Mouse (Mus musculus): ENCODE data around the gene Bnip1.

Bnip1 gene

DNA sequence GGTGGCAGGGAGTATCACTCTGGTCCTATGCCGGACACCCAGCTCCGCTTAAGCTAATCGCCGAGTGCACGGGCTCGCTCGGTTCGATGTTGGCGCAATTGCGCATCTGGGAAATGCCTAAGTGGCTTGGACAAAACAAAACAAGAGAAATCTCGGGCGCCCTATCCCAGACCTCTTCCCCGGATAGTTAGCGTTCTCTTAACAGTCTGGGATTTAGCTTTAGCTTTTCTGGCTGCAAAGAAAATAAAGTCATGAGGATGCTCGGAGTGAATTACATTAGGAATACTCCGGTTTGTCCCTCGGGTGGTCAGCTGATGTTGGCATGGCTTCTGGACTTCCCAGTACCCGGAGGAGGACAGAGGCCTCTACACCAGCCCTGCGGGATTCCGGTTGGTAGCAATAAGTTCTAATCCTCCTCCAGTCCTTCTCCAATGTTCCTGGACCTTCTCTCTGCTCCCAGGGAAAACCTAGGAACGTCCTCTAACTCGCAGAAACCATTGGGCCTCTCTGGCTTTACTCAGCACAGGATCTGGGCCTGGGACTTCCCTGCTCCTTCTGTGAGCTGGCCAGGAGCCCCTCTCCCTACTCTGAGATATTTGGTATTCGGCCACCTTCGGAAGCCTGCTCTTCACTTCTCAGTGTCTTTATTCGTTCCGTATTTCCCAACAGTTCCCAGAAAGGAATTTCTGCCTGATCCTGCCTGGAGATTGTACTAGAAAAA, 59.0 kb downstream of the Bnip1 start:
- no peak for DNase-seq (ENCODE audit: low spot score in 2 of 2)

DNA sequence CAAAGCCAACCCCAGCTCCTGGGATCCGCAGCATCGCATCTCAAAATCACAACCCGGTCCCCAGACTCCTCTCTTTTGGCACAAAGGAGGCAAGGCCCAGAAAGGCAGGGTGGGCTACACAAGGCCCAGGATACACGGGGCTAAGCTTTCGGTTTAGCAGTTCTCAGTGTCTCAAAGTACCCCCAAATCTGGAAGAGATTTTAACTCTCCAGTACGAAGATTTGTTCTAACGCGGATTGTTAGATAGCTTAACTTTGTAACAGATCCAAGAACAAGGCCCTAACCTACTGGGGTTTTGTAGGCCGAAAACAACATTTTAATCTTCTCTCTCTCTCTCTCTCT, 59.5 kb downstream of the Bnip1 start:
- no peak for DNase-seq (ENCODE audit: low spot score in 2 of 2)

DNA sequence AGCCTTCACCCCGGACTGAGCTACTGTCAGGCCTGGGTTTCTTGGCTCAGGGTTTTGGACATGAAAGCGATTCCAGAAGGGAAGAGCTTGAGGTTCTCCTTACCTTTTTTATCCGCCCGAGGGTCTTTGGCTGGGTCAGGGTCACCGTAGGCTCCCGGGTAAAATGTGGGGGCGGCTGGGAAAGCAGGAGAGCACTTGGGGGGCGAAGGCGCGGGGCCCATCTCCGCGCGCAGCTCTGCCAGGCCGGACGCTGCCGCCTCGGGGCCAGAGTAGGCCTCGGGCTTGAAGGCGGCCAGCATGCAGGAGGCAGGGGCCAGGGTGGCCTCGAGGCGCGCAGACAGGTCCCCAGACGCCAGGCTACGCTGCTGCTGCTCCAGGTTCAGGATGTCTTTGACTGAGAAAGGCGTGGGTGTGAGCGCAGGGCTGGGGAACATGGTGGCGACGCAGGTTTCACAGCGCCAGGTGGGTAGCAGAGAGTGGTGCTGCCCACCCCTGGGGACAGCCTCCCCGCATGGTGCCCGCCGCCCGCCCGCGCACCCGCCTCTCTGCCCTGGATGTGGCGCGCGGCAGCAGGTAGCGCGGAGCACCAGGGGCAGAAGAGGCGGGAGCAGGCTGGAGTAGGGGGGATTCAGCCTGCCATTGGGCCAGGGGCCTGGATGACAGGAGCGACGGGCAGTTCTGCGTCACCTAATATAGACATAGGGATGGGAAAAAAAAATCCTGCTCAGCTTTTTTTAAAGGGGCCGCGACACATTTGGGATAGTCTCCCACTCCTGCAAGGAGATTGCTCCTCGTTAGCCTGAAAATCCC, 60.3 kb downstream of the Bnip1 start:
- no peak for DNase-seq (ENCODE audit: low spot score in 2 of 2)

DNA sequence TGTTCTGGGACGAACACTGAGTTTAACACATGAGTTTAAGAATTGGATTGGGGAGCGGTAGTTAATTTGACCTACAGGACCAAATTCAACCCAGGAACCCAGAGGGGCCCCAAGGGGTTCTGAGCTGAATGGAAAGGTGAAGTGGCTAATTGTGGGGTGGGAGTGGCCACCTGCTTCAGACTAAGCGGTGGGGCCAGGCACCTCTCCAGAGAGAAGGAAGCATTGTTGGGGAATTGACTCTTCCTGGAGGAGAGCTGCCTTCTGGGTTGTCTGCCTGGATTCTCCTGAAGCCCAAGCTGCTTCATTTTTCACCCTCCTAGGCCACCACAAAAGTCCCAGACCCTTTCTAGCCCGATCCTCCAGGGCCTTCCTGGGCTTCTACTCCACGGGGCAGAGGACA, 61.1 kb downstream of the Bnip1 start:
- DNase-seq (ENCODE audit: low spot score in 2 of 2): no peak

Data from frontal cortex, postnatal 25 days (tissue).